Mouse (Mus musculus) mouse trophoblast stem cell (cell line): ENCODE measurements around the gene Mypn.

Source experiments
- in situ Hi-C, 2 experiments: fragments of 300-500 bp; cut with MseI, MboI; formaldehyde crosslinking; loops; 2 replicates in 1 of 2; 3 replicates in 1 of 2; pipeline ENCODE4 v1.15.1; 2025

The Mypn gene

DNA sequence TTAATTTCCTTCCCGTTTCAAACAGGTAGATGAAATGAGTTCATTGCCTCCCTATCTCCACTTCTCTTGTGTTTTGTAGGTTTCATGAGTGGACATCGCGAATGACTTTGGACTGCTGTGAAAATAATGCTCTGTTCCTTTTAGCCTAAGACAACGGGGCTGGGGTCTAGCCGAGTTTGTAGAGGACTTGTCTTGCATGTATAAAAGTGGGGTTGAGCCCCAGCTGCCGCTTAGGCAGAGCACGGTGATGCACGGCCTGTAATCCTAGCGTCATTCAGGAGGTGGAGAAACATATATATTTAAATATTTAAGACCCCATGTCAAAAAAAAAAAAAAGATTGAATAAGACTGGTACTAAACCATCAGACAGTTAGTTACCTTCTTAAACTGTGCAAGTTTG is 103.1 kb downstream of the Mypn start:
- in situ Hi-C loops = no loop called here

GRCm38 (mm10) chr10:63099941-63100562 is 103.7 kb downstream of the Mypn start:
- in situ Hi-C loops = no loop called here

GRCm38 (mm10) chr10:63099521-63099920 is 104.2 kb downstream of the Mypn start, which contains the start of gene Atoh7:
Gene Atoh7 (plus strand): TSS chr10:63099651.
- in situ Hi-C loops = no loop called here

GRCm38 (mm10) chr10:63098191-63098590 is 105.6 kb downstream of the Mypn start:
- in situ Hi-C loops = no loop called here

DNA sequence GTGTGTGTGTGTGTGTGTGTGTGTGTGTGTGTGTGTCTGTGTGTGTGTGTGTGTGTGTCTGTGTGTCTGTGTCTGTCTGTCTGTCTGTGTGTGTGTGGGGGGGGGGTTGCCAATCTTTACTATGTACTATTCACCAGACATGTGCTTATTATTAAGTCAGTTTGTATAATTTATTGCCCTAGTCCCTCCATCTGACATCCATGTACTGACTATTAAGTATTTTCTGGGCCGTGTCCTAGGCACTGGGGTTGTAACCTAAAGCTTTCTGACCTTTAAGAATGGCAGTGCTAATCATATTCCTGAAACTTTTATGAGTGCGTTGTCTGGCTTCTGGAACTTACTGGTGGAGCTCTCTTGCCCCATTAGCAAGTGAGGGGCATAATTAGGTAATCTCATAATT is 107.0 kb downstream of the Mypn start:
- in situ Hi-C loops = no loop called here

DNA sequence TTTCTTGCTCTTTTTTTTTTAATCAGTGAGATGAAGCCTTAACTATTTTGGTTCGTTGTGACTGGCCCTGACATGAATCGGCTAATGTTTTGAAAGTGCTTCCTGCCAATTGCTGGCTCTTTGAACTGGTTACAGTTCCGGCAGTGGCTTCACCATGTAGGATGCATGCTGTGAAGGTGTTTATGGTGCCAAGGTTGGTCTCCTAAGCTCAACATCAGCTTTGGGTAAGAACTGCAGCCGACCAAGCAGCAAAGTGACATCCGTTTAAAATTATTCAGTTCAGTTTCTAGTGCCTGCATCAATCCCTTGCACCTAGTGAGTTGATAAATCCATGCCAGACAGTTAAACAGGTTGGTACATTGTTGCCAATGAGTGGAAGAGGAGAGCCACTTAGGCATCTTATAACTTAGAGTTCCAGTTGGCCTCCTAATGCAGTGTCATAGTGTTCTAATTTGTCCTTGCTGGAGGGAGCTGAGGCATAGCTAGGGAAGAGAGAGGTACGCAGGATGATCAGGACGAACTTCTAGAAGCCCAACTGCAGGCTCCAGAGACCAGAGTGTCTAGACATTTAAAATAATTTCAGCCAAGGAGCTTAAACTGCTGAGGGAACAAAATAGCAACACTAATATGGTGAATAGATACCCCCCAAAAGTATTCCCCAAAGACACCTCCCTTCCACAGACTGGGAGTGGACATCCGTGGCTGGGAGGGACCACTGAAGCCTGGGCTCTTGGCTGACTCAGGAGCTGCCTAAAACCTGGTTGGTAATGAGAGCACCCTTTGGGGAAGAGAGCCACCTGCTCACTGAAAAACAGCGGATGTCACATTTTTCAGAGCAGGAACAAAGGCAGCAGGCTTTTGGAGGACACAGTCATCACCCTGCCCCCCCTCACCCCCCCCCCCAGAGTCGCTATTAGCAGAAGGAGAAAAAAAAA is 110.9 kb downstream of the Mypn start:
- in situ Hi-C loops = no loop called here

GRCm38 (mm10) chr10:63091915-63092314 is 111.8 kb downstream of the Mypn start:
- in situ Hi-C loops = no loop called here

GRCm38 (mm10) chr10:63089758-63090571 is 113.8 kb downstream of the Mypn start:
- in situ Hi-C loops = no loop called here

- in situ Hi-C loops = no loop called here
These were observed 114.5 kb downstream of the Mypn start for GRCm38 (mm10) chr10:63089103-63089757.

DNA sequence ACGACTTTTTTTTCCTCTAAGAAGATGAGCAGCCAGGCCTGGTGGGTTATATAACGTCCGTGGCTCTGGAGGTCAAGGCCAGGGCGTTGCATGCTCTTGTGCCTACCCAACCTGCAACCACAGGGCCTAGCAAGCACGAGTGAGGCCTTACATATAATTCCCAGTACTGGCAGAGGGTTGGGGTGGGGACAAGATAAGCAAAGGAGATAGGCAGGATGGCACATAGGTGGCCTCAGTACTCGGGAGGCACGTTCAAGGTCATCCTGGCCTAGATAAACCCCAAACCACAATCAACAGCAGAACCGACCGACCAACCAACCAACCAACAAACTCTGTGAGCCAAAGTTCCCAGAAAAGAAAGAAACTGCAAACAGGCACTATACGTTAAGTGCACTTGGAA is 117.4 kb downstream of the Mypn start:
- in situ Hi-C loops = no loop called here

GRCm38 (mm10) chr10:63065988-63066387 is 137.8 kb downstream of the Mypn start:
- in situ Hi-C loops = no loop called here
